Mouse (Mus musculus) liver, embryonic 11.5 days (tissue): Measurements from ENCODE around the gene Dse. TPM values are rescaled to one million over a fixed set of nuclear protein-coding genes. Genes with fewer than 3 reads are reported as not detected.

Source experiments
- ATAC-seq: fragments of 200-750 bp; cut with Nextera tagmentation; replicated peaks from 2 replicates; pipeline ENCODE4 v1.8.0; 2017; ENCODE audit warnings: moderate number of reproducible peaks, mild to moderate bottlenecking, moderate TSS enrichment, moderate library complexity; ENCODE audit not compliant: low FRiP score
- DNase-seq: peaks from one replicate; pipeline ENCODE4 v3.0.0-alpha.2; 2017; ENCODE audit warnings: low spot score
- H3K27ac ChIP-seq: fragments of 300-500 bp; sonication (generic); 2 replicates; pipeline ENCODE4 v1.5.1; 2014; ENCODE audit warnings: mild to moderate bottlenecking, low read depth, low read length, control low read depth
- H3K27me3 ChIP-seq: fragments of 300-500 bp; sonication (generic); replicated peaks from 2 replicates; pipeline ENCODE4 v1.6.1; 2014; ENCODE audit warnings: low read length, mixed read lengths; ENCODE audit not compliant: control insufficient read depth, insufficient read depth
- H3K36me3 ChIP-seq: fragments of 300-500 bp; sonication (generic); 2 replicates; pipeline ENCODE4 v1.6.1; 2014; ENCODE audit warnings: mild to moderate bottlenecking, low read length, moderate library complexity, mixed read lengths; ENCODE audit not compliant: control insufficient read depth, insufficient read depth
- H3K4me1 ChIP-seq: fragments of 300-500 bp; sonication (generic); replicated peaks from 2 replicates; pipeline ENCODE4 v1.6.1; 2014; ENCODE audit warnings: low read length, mixed read lengths; ENCODE audit not compliant: control insufficient read depth, insufficient read depth
- H3K4me2 ChIP-seq: fragments of 300-500 bp; sonication (generic); 2 replicates; pipeline ENCODE4 v1.6.1; 2014; ENCODE audit warnings: mild to moderate bottlenecking, control low read depth, moderate library complexity
- H3K4me3 ChIP-seq: fragments of 300-500 bp; sonication (generic); 2 replicates; pipeline ENCODE4 v1.5.1; 2014; ENCODE audit warnings: low read depth, low read length, control low read depth
- H3K9ac ChIP-seq: fragments of 300-500 bp; sonication (generic); 2 replicates; pipeline ENCODE4 v1.6.1; 2014; ENCODE audit warnings: low read depth, low read length, control low read depth
- H3K9me3 ChIP-seq: fragments of 300-500 bp; sonication (generic); 2 replicates; pipeline ENCODE4 v1.6.1; 2016; ENCODE audit warnings: low read length, inconsistent platforms, mixed read lengths; ENCODE audit not compliant: control insufficient read depth
- WGBS: fragments of 180-500 bp; shearing (Covaris S2); extraction: QIAGEN DNeasy Blood & Tissue Kit; methylation state at CpG from one replicate; pipeline ENCODE4 v1.1.7; 2014; 5-methylcytosine and 5-hydroxymethylcytosine counted together
- polyA plus RNA-seq: library from polyadenylated mRNA; unstranded; fragments of >200 nt; fragmentation: Nextera tagmentation; extraction: Ambion mirVana; gene quantifications from 2 replicates; pipeline ENCODE4 v1.2.1, GENCODE M21; 2014

Dse gene
- polyA plus RNA-seq, 1 experiment from 2014 or later: 14.9 TPM

DNA sequence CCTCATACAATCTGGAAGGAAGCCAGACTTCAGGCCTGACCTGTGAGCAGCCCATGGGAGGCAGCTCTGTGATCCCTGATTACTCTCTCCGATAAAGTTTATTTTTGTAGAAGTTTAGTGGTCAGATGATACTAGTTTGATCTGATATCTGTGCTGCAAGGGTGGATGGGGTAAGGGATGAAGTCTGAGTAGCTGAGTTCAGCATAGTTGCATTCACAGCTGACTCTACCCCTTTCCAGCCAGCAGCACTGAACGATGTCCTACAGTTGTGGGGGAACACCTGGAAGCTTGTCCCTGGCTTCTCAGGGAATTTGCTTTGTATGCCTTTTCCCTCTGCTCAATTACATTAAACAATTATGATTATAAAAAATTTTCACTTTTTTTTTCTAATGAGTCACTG is 12.6 kb downstream of the Dse start:
- Histone ChIP-seq H3K27me3 (no peaks in the 10 kb centered on the region), H3K27ac (no peak overlapping the region), H3K4me3 (no peak overlapping the region), H3K36me3 (no peaks in the 10 kb centered on the region), H3K4me1 (peaks cover 12% of the 10 kb centered on the region; the same call in 1 of the 2 replicates), H3K9ac (no peak overlapping the region), H3K4me2 (no peak overlapping the region), H3K9me3 (no peaks in the 10 kb centered on the region)
- 57% methylated on average over 2 of the region's 2 CpGs for WGBS
- ATAC-seq (no peak), DNase-seq (no peak)

- H3K4me2 ChIP-seq: no peak overlapping the region
- peaks cover 12% of the 10 kb centered on the region; the same call in 1 of the 2 replicates for H3K4me1 ChIP-seq
- DNase-seq: no peak
- no peaks in the 10 kb centered on the region for H3K36me3 ChIP-seq
- no peak overlapping the region for H3K27ac ChIP-seq
- no peak for ATAC-seq
- H3K27me3 ChIP-seq: no peaks in the 10 kb centered on the region
- no peak overlapping the region for H3K4me3 ChIP-seq
- H3K9ac ChIP-seq: no peak overlapping the region
- H3K9me3 ChIP-seq: no peaks in the 10 kb centered on the region
- WGBS: 85% methylated on average over 5 of the region's 5 CpGs
Observed at GRCm38 (mm10) chr10:34194503-34194902, 13.0 kb downstream of the Dse start.

DNA sequence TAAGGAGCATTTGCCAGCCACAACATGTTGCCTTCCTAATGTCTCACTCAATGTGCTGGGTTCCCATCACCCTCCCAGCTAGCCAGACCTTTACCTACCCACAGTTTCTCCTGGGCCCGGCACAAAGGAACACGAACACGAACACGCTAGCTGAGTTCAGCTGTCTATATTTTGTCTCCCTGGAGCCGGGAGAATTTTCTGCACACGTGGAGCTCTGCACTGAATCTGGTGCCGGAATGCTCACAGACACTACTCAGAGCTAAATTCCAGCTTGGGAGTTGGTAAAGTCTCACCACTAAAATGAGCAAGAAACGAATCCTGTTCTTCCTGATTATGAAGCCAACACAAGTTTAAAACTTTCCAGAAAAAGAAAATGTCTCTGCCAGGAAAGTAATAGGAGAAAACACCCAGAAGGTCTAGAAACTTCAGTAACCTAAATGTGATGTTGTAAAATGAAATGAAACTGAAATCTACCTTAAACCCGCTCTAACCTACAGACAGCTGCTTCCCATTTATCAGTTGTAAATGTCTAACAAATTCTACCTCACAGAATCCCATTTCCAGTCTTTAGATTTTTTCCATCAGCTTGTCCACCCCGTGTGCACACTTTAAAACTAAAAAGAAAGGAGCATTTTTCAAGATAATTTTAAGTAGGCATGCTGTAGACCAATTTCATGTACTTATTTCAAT is 20.8 kb downstream of the Dse start:
- DNase-seq (no peak), ATAC-seq (no peak)
- Histone ChIP-seq H3K36me3 (no peaks in the 10 kb centered on the region; the same call in 1 of the 2 replicates), H3K9me3 (no peaks in the 10 kb centered on the region), H3K4me1 (no peaks in the 10 kb centered on the region), H3K9ac (no peak overlapping the region), H3K27me3 (no peaks in the 10 kb centered on the region), H3K4me2 (no peak overlapping the region), H3K27ac (no peak overlapping the region), H3K4me3 (no peak overlapping the region)
- WGBS: 74% methylated on average over 10 of the region's 10 CpGs

- Histone ChIP-seq H3K4me2 (no peak overlapping the region), H3K36me3 (no peaks in the 10 kb centered on the region; the same call in 1 of the 2 replicates), H3K27ac (no peak overlapping the region), H3K9ac (no peak overlapping the region), H3K4me3 (no peak overlapping the region), H3K4me1 (no peaks in the 10 kb centered on the region), H3K27me3 (no peaks in the 10 kb centered on the region), H3K9me3 (no peaks in the 10 kb centered on the region)
- ATAC-seq (no peak), DNase-seq (no peak)
- 67% methylated on average over 4 of the region's 4 CpGs for WGBS
Observed at GRCm38 (mm10) chr10:34185556-34185955, 22.0 kb downstream of the Dse start.

GRCm38 (mm10) chr10:34184956-34185355 is 22.6 kb downstream of the Dse start:
- DNase-seq: no peak
- no peak overlapping the region for H3K27ac ChIP-seq
- H3K36me3 ChIP-seq: no peaks in the 10 kb centered on the region; the same call in 1 of the 2 replicates
- H3K4me1 ChIP-seq: no peaks in the 10 kb centered on the region
- H3K4me2 ChIP-seq: no peak overlapping the region
- no peak for ATAC-seq
- H3K4me3 ChIP-seq: no peak overlapping the region
- H3K9me3 ChIP-seq: no peaks in the 10 kb centered on the region
- no peaks in the 10 kb centered on the region for H3K27me3 ChIP-seq
- H3K9ac ChIP-seq: no peak overlapping the region
- 45% methylated on average over 1 of the region's 1 CpGs for WGBS

DNA sequence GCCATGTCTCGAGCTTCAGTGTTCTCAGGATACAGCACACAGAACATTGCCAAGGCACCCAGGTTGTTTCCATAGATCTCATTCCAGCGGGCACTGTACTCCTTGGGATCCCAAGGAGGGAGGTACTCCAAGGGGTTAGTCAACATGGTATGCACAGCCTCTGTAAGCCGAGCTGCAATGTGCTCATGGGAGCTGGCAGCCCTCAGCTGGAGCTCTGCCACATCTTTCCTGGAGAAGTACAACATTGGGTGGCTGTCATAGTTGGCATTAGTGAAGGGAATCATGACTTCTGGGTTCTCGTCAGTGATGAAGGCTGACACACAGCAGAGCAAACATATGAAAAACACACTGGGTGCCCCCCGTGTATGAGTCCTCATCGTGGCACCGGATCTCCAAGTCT is 23.8 kb downstream of the Dse start:
- Histone ChIP-seq H3K27ac (no peak overlapping the region), H3K36me3 (no peaks in the 10 kb centered on the region; the same call in 1 of the 2 replicates), H3K4me2 (no peak overlapping the region), H3K4me1 (no peaks in the 10 kb centered on the region), H3K4me3 (no peak overlapping the region), H3K9me3 (no peaks in the 10 kb centered on the region), H3K9ac (no peak overlapping the region), H3K27me3 (no peaks in the 10 kb centered on the region)
- no peak for ATAC-seq
- no peak for DNase-seq
- WGBS: 93% methylated on average over 7 of the region's 7 CpGs

- Histone ChIP-seq H3K4me1 (no peaks in the 10 kb centered on the region; the same call in 1 of the 2 replicates), H3K27me3 (no peaks in the 10 kb centered on the region), H3K4me3 (no peak overlapping the region), H3K27ac (no peak overlapping the region), H3K4me2 (no peak overlapping the region), H3K9me3 (no peaks in the 10 kb centered on the region), H3K36me3 (no peaks in the 10 kb centered on the region), H3K9ac (no peak overlapping the region)
- DNase-seq (no peak), ATAC-seq (no peak)
- WGBS: 38% methylated on average over 8 of the region's 8 CpGs
Observed at GRCm38 (mm10) chr10:34175870-34176606, 31.5 kb downstream of the Dse start.

DNA sequence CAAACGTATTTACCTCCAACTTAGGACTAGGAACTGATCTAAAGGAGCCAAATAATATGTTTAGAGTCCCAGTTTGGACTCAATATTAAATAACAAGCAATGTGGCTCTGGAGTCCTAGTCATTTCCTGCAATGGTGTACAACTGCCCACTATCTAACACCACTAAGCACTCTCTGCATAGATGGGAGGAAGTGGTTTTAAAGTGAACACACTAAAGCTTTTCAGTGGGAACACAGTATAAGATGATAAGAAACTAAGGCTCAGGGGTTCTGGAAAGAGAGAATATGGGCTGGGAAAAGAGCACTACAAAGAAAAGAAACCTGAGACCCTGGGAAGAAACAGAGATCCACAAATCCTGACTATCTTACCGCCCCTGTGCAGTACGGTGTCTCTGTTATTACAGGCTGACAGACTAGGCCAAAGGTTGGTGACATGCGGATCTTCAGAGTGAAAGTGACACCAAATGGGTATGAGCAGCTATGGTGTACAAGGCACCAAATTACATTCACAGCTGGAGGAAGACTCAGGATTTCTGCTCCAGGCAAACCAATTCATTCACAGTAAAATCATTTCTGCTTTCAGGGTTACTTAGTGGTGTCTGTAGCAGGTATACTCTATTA is 34.7 kb downstream of the Dse start:
- Histone ChIP-seq H3K4me3 (no peak overlapping the region), H3K36me3 (no peaks in the 10 kb centered on the region), H3K27ac (no peak overlapping the region), H3K4me1 (no peaks in the 10 kb centered on the region; the same call in 1 of the 2 replicates), H3K9ac (no peak overlapping the region), H3K27me3 (no peaks in the 10 kb centered on the region), H3K9me3 (no peaks in the 10 kb centered on the region), H3K4me2 (no peak overlapping the region)
- ATAC-seq (no peak), DNase-seq (no peak)
- 56% methylated on average over 4 of the region's 4 CpGs for WGBS
